Mouse (Mus musculus): ENCODE measurements around the gene 2010111I01Rik. TPM values are rescaled to one million over a fixed set of nuclear protein-coding genes. Genes with fewer than 3 reads are reported as not detected.

2010111I01Rik gene
- polyA plus RNA-seq, 1 experiment from 2014 or later: 93.5 TPM

DNA sequence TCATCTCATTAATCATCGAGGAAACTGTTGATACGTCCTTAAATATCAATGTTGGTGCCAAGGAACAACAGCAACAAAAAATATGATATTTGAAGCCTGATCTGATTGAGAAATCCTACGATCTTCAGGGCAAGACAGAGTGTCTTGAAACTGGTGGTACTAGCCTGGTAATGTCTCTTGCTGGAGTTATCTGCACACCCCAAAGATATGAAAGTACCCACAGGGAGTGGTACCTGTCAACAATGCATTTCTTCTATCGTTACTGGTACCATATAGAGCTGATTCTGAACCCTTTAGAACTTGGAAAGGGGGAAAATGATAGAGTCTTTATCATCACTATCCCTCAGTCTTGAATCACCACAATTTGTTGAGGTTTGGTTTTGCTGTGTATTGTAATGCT lies 24.9 kb upstream of the 2010111I01Rik start:
- WGBS: 72% methylated on average over 4 of the region's 4 CpGs
- Histone ChIP-seq H3K9me3 (no peaks in the 10 kb centered on the region), H3K4me2 (replicated peaks) (no peak overlapping the region), H3K9ac (no peak overlapping the region), H3K36me3 (no peaks in the 10 kb centered on the region), H3K4me3 (replicated peaks) (no peak overlapping the region), H3K4me1 (replicated peaks) (0 out of 2 replicates have a peak, but pooled peaks cover 2% of the 10 kb centered on the region), H3K27ac (no peak overlapping the region), H3K27me3 (replicated peaks) (no peaks in the 10 kb centered on the region)
- no peak for ATAC-seq

DNA sequence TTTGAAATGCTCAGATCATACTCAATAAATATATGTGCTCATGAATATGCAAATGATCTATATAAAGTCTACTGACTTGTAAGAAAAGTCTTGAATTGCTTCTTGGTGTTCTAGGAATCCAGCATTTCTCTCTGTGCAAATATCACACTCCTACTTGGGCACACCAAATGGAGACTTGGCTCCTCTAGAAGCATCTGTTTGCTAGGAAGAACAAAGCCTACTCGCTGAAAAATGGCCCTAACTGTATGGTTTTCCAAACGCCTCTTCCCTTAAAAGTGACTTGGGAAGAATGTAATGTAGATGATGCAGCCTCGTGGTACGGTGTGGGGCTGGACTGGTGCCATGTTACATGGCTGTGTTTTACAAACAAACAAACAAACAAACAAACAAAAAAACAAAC lies 24.0 kb upstream of the 2010111I01Rik start:
- Histone ChIP-seq H3K36me3 (no peaks in the 10 kb centered on the region), H3K27ac (no peak overlapping the region), H3K4me3 (replicated peaks) (no peak overlapping the region), H3K9me3 (no peaks in the 10 kb centered on the region), H3K27me3 (replicated peaks) (no peaks in the 10 kb centered on the region), H3K4me2 (replicated peaks) (no peak overlapping the region), H3K4me1 (replicated peaks) (0 out of 2 replicates have a peak, but pooled peaks cover 2% of the 10 kb centered on the region), H3K9ac (no peak overlapping the region)
- no peak for ATAC-seq
- WGBS: 79% methylated on average over 4 of the region's 4 CpGs

GRCm38 (mm10) chr13:62941341-62942005 lies 23.2 kb upstream of the 2010111I01Rik start:
- WGBS: 64% methylated on average over 17 of the region's 17 CpGs
- ATAC-seq: no peak
- no peaks in the 10 kb centered on the region for H3K36me3 ChIP-seq
- H3K9me3 ChIP-seq: no peaks in the 10 kb centered on the region
- H3K4me1 ChIP-seq (replicated peaks): 0 out of 2 replicates have a peak, but pooled peaks cover 2% of the 10 kb centered on the region
- H3K27me3 ChIP-seq (replicated peaks): no peaks in the 10 kb centered on the region
- H3K4me3 ChIP-seq (replicated peaks): no peak overlapping the region
- no peak overlapping the region for H3K9ac ChIP-seq
- H3K27ac ChIP-seq: no peak overlapping the region
- H3K4me2 ChIP-seq (replicated peaks): no peak overlapping the region

- H3K27me3 ChIP-seq (replicated peaks): no peaks in the 10 kb centered on the region
- H3K27ac ChIP-seq: no peak overlapping the region
- H3K9ac ChIP-seq: no peak overlapping the region
- no peaks in the 10 kb centered on the region for H3K9me3 ChIP-seq
- no peaks in the 10 kb centered on the region for H3K36me3 ChIP-seq
- no peak overlapping the region for H3K4me2 ChIP-seq (replicated peaks)
- ATAC-seq: no peak
- no peak overlapping the region for H3K4me3 ChIP-seq (replicated peaks)
- 58% methylated on average over 7 of the region's 7 CpGs for WGBS
- 0 out of 2 replicates have a peak, but pooled peaks cover 2% of the 10 kb centered on the region for H3K4me1 ChIP-seq (replicated peaks)
These were observed 21.3 kb upstream of the 2010111I01Rik start for GRCm38 (mm10) chr13:62943274-62943830.

DNA sequence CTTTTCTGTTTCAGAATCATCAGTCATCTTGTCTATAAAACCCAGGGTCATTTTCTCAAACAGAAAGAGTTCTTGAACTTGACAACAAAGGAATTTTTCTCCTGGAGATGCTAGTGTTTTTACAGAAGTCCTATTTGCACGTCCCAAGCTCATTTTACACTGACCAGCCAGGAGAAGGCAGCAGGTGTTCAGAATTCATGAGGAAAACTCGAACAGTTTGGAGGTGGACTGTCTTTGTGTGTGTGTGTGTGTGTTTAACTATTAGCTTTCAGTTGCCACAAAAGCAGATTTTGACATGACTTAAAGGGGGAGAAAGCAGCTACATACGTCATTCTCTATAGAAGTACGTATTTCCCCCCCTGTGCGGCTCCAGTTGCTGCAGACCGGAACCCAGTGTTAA lies 20.6 kb upstream of the 2010111I01Rik start:
- Histone ChIP-seq H3K9me3 (no peaks in the 10 kb centered on the region), H3K27me3 (replicated peaks) (no peaks in the 10 kb centered on the region), H3K27ac (no peak overlapping the region), H3K4me1 (replicated peaks) (0 out of 2 replicates have a peak, but pooled peaks cover 2% of the 10 kb centered on the region), H3K36me3 (no peaks in the 10 kb centered on the region), H3K4me3 (replicated peaks) (no peak overlapping the region), H3K4me2 (replicated peaks) (no peak overlapping the region), H3K9ac (no peak overlapping the region)
- no peak for ATAC-seq
- 59% methylated on average over 6 of the region's 6 CpGs for WGBS

GRCm38 (mm10) chr13:62949560-62950188 lies 15.0 kb upstream of the 2010111I01Rik start:
- no peak overlapping the region for H3K4me2 ChIP-seq (replicated peaks)
- H3K9me3 ChIP-seq: no peaks in the 10 kb centered on the region
- no peak for ATAC-seq
- H3K9ac ChIP-seq: no peak overlapping the region
- H3K4me1 ChIP-seq (replicated peaks): no peaks in the 10 kb centered on the region
- WGBS: 29% methylated on average over 4 of the region's 4 CpGs
- no peak overlapping the region for H3K4me3 ChIP-seq (replicated peaks)
- H3K27ac ChIP-seq: no peak overlapping the region
- H3K36me3 ChIP-seq: no peaks in the 10 kb centered on the region
- no peaks in the 10 kb centered on the region for H3K27me3 ChIP-seq (replicated peaks)

GRCm38 (mm10) chr13:62951606-62952005 lies 13.1 kb upstream of the 2010111I01Rik start:
- Histone ChIP-seq H3K9me3 (no peaks in the 10 kb centered on the region), H3K27me3 (replicated peaks) (no peaks in the 10 kb centered on the region), H3K9ac (no peak overlapping the region), H3K36me3 (no peaks in the 10 kb centered on the region), H3K4me3 (replicated peaks) (no peak overlapping the region), H3K4me2 (replicated peaks) (no peak overlapping the region), H3K27ac (no peak overlapping the region), H3K4me1 (replicated peaks) (no peaks in the 10 kb centered on the region)
- 67% methylated on average over 1 of the region's 1 CpGs for WGBS
- no peak for ATAC-seq

GRCm38 (mm10) chr13:62952047-62952446 lies 12.6 kb upstream of the 2010111I01Rik start:
- H3K4me1 ChIP-seq (replicated peaks): no peaks in the 10 kb centered on the region
- WGBS: 63% methylated on average over 3 of the region's 3 CpGs
- no peaks in the 10 kb centered on the region for H3K36me3 ChIP-seq
- H3K4me3 ChIP-seq (replicated peaks): no peak overlapping the region
- H3K9ac ChIP-seq: no peak overlapping the region
- no peak overlapping the region for H3K27ac ChIP-seq
- ATAC-seq: no peak
- H3K27me3 ChIP-seq (replicated peaks): no peaks in the 10 kb centered on the region
- no peaks in the 10 kb centered on the region for H3K9me3 ChIP-seq
- H3K4me2 ChIP-seq (replicated peaks): no peak overlapping the region

DNA sequence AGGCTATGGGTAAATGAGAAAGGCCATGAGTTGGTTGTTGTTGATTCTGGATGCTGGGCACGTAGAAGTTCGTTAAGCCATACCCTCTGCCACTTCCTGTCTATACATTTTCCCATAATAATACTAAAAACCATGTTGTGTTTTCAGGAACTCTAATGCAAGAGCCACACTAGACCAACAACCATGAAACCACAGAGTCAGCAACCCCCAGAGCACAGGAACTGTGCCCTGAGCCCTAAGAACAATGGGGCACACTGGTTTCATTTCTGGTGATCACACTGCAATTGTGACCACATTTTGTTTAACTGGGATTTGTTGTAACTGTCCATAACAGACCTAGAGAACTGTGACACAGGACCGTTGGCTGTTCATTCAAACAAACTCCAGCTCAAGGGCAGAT lies 12.1 kb upstream of the 2010111I01Rik start:
- Histone ChIP-seq H3K9me3 (no peaks in the 10 kb centered on the region), H3K36me3 (no peaks in the 10 kb centered on the region), H3K27ac (no peak overlapping the region), H3K9ac (no peak overlapping the region), H3K4me2 (replicated peaks) (no peak overlapping the region), H3K27me3 (replicated peaks) (no peaks in the 10 kb centered on the region), H3K4me3 (replicated peaks) (no peak overlapping the region), H3K4me1 (replicated peaks) (no peaks in the 10 kb centered on the region)
- ATAC-seq: no peak
- 59% methylated on average over 3 of the region's 3 CpGs for WGBS

- Histone ChIP-seq H3K9ac (no peak overlapping the region), H3K4me3 (replicated peaks) (no peak overlapping the region), H3K4me1 (replicated peaks) (no peaks in the 10 kb centered on the region), H3K36me3 (no peaks in the 10 kb centered on the region), H3K27me3 (replicated peaks) (no peaks in the 10 kb centered on the region), H3K9me3 (no peaks in the 10 kb centered on the region), H3K4me2 (replicated peaks) (no peak overlapping the region), H3K27ac (no peak overlapping the region)
- no peak for ATAC-seq
- 90% methylated on average over 6 of the region's 6 CpGs for WGBS
These were observed 8.7 kb upstream of the 2010111I01Rik start for GRCm38 (mm10) chr13:62955997-62956396.

- ATAC-seq: no peak
- no peaks in the 10 kb centered on the region for H3K36me3 ChIP-seq
- H3K27ac ChIP-seq: no peak overlapping the region
- no peak overlapping the region for H3K4me2 ChIP-seq (replicated peaks)
- WGBS: 64% methylated on average over 10 of the region's 10 CpGs
- no peak overlapping the region for H3K4me3 ChIP-seq (replicated peaks)
- H3K27me3 ChIP-seq (replicated peaks): no peaks in the 10 kb centered on the region
- H3K9me3 ChIP-seq: no peaks in the 10 kb centered on the region
- no peak overlapping the region for H3K9ac ChIP-seq
- no peaks in the 10 kb centered on the region for H3K4me1 ChIP-seq (replicated peaks)
These were observed 7.9 kb upstream of the 2010111I01Rik start for GRCm38 (mm10) chr13:62956776-62957175.

DNA sequence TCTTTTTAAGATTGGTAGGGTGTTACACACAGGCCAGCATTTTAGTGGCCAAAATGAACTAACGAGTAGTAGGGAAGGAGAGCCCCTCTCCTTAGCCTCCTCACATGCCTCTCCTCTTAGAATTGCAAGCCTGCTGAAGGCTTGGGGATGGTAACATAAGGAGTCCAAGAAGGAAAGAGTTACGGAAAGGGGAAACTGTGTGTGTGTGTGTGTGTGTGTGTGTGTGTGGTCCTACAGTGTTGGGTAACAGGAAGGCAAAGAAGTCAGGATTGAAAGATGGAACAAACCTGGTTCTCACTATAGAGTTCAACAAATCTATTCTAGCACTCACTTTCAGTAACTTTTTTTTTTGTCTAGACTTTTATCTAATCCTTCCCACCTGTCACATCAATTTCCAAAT lies 1.3 kb upstream of the 2010111I01Rik start:
- H3K27me3 ChIP-seq (replicated peaks): no peaks in the 10 kb centered on the region
- no peaks in the 10 kb centered on the region for H3K4me1 ChIP-seq (replicated peaks)
- no peak for ATAC-seq
- H3K4me2 ChIP-seq (replicated peaks): no peak overlapping the region
- no peaks in the 10 kb centered on the region for H3K9me3 ChIP-seq
- no peak overlapping the region for H3K4me3 ChIP-seq (replicated peaks)
- no peak overlapping the region for H3K9ac ChIP-seq
- 83% methylated on average over 2 of the region's 2 CpGs for WGBS
- H3K36me3 ChIP-seq: no peaks in the 10 kb centered on the region
- no peak overlapping the region for H3K27ac ChIP-seq

GRCm38 (mm10) chr13:62968223-62968622 lies 3.5 kb downstream of the 2010111I01Rik start:
- Histone ChIP-seq H3K9me3 (no peaks in the 10 kb centered on the region), H3K27me3 (replicated peaks) (no peaks in the 10 kb centered on the region), H3K4me2 (replicated peaks) (no peak overlapping the region), H3K9ac (no peak overlapping the region), H3K4me1 (replicated peaks) (no peaks in the 10 kb centered on the region), H3K4me3 (replicated peaks) (no peak overlapping the region), H3K27ac (no peak overlapping the region), H3K36me3 (no peaks in the 10 kb centered on the region)
- 81% methylated on average over 12 of the region's 12 CpGs for WGBS
- ATAC-seq: no peak
